Mouse (Mus musculus) c-Kit-positive CD71-negative TER-119-negative erythroid progenitor cells, embryonic 14.5 days (primary cell): ENCODE results near the gene Lingo2.

Experiments
- DNase-seq: peaks from one replicate; pipeline ENCODE4 v3.0.0-alpha.2; 2013; ENCODE audit warnings: low read depth

The Lingo2 gene

DNA sequence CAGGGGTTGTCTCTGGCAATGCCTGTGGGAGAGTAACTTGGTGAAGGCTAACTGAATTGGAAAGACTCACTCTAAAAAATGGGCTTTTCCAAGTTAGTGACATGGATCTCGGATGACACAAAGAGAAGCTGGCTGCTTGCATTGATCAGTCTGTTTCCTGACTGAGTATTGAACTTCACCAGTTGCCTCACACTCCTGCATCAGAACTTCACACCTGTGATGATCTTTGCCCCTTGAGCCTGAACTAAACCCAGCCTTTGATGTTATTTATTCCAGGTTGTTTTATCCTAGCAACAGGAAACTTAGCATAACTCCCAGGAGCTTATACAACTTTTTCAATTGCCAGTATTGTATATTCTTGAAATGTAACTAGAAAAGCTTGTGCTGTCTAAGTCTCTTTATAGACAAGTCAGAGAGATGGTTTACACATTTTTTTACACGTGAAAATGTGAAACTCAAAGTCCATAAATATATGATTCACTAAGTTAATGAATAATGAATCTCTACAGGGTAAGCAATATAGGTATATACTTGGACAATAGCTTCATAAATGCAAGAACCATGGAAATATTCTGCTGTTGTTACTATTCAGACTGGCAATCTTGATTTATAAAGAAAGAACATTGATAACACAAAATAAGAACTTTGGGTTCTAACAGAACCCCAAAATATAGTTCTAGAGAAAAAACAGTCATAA is 410.7 kb downstream of the Lingo2 start:
- DNase-seq = no peak

DNA sequence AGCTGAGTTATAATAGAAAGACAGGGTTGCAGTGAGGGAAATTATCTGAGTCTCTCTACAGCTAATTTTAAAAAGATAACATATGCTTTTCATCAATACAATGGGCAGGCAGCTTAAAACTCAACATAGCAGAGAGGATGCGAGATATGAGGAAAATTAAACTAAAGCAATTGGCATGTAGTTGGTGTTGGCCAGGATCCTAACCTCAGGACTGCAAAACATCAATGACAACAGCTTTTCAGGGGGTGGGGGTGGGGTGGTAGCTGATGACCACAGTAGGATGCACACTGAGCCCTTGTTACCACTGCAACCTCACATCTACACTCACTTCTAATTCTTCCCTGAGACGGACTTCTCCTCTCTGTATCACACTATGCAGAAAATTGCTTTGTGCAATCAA is 417.7 kb downstream of the Lingo2 start:
- DNase-seq = no peak

DNA sequence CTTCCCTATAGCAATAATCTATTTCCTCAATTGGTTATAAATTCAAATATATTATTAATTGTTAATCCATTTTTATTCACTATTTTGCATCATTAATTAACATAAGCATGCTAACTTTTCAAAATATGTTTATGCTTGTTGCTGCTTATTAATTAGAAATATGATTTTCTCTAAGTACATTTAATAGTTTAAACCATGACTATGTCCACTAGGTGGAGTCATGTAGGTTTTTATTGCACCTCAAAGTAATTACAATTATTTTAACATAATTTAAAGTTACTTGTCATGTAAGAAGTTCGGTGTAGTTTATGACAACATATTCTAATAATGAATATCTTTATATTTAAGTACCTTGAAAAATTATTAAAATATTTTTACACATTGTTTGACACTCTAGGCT is 461.3 kb downstream of the Lingo2 start:
- no peak for DNase-seq

DNA sequence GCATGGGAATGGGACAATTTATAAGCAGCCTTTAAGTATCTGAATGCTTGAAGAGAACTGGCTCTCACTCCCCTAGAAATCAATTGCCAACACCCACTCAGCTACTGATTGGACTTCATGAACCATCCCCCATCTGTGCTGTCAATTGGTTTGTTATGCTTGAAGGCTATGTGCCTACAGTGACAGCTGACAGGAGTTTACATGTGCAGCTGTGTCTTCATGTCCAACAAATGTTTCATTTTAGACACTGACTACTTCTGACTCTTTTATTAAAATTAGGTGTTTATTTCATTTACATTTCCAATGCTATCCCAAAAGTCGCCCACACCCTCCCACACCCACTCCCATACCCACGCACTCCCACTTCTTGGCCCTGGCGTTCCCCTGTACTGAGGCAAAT is 516.3 kb downstream of the Lingo2 start:
- no peak for DNase-seq

DNA sequence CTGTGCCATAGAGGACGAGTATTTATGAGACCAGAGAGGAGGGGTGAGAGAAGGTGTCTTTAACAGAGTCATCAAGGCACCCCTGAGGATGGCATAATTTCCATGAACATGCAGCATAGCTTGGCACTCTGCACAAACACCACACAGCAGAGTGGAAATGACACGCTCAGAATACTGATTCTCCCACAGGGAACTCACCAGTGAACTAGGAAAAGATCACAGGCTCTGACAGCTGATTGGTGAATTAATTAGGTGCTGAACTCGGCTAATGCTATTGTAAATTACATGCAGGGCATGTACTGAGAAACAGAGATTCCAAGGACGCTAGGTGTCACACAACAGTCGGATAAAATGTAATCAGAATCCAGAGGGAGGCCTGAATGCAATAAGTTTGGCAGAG is 525.4 kb downstream of the Lingo2 start:
- DNase-seq = no peak

DNA sequence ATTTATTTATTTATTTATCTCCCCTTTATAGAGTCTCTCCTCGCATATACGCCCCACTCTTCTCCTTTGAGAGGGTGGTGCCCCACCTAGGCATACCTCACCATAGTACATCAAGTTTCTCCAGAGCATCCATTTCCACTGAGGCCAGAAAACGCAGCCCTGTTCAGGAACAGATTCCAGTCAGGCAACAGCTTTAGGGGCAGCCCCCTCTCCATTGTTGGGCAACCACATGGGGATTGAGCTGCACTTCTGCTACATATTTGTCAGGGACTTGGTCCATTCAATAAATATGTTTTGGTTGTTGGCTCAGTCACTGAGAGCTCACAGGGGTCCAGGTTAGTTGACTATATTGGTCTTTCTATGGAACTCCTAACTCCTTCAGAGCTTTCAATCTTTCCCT is 544.2 kb downstream of the Lingo2 start:
- DNase-seq = no peak

DNA sequence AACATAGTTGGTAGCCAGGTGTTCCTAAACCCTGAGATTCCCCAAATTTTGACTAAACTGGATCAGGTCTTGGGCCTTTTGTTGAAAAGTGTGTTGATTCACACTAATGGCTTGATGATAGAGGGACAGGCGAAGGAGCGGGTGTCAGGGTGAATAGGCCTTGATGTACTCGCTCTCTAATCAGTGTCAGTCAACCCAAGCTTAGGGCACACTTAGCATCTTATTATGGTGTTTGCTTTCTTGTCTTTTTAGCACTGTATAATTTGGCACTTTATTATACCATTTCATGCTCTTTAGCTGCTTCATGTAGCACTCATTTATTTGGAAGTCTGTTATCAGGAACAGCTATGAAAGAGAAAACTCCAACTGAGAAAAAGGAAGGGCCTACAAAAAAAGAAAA is 582.6 kb downstream of the Lingo2 start:
- no peak for DNase-seq

DNA sequence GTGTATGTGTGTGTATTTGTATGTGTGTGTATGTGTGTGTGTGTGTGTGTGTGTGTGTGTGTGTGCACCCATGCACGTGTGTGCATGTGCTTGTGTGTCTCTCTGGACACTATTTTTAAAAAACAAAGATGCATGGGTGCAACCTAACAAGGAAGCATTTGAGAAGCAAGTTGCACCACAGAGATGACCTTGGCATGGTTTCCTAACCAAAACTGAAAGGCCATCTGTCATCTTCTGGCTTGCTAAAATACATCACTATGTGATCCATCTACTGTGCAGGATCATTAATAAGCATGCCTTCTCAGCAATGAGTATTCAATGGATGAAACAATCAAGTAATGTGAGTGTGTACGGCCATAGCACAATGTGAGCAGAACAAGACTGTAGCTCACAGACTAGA is 597.1 kb downstream of the Lingo2 start:
- DNase-seq = no peak

DNA sequence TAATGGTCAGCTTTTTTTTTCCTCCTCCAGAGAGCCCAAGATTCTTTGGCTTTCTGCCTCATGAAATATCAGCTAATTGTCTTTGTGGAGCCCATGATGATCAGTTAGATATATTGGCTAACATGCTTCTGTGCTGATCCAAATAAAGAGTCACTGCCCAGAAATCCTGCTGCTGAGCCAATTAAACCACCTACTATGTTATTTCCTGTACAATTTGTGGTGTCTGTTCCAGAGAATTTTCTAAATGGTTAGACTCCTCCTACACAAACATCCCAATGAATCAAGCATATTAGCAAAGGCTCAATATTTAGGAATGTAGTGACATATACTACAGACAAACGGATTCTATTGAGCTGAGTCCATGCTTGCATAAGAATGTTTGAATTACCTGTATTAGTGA is 619.8 kb downstream of the Lingo2 start:
- no peak for DNase-seq

DNA sequence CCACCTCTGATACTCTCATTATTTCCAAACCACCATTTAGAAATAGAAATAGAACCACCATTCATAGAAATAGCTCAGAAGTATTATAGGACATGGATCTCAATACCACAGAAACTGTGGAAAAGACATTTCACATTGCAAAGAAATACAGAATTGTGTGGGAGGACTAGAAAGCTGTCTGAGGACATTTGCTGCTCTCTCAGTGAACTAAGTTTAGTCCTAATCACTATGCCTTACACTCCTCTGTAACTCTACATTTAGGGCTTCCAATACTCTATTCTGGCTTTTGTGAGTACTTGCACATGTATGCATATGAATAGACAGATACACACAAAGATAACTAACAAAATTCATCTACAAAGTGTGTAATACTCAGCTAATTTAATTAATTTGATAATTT is 625.9 kb downstream of the Lingo2 start:
- no peak for DNase-seq

DNA sequence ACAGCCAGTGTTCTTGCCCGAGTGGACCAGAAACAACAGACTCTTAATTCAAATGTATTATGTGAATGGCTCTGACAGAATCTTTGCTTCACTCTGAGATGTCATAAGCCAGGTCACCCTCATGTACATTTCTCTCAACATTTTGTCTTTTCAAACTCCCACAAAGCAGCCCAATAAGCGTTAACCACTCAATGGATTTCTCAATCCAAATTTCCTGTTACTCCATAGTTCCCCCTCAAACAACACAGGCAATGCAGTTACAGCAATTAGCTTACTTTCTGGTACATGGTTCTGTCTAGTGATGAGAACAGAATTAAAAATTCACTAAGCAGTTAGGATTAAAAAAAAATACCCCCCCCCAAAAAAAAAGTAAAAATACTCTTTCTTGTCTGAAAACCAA is 638.5 kb downstream of the Lingo2 start:
- no peak for DNase-seq

DNA sequence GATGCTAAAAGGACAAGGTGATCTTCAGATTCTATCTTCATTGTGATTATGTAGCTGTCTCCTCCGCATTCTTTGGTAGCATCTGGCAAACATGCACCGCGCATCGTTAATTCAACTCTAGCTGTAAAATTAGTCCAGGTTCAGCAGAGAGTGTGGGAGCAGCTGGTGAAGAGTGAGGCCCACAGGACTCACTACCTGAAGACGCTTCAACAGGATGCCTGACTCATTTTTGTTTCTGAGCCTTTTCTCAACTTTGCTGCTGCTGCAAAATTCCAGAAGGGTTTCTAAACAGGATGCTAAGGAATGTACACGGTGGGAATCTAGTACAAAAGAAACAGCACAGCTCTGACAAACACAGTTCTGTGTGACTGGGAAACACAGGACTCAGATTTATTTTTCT is 640.1 kb downstream of the Lingo2 start:
- no peak for DNase-seq

DNA sequence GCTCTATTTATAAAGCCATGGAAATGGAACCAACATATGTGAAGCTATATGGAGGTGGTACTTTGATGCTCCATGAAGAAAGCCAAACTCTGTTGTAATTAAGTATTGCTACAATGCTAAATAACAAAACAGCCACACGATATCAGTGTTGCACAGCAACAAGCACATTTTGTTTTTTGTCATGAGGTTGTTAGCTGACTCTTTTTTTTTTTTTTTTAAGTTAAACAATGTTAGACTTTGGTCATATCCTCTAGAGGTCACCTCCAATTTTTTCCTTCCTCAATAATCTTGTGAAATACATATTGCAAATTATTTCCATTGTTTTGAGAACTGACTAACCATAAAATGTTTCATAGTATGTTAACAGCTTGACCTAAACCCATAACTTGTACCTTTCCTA is 646.3 kb downstream of the Lingo2 start:
- no peak for DNase-seq

DNA sequence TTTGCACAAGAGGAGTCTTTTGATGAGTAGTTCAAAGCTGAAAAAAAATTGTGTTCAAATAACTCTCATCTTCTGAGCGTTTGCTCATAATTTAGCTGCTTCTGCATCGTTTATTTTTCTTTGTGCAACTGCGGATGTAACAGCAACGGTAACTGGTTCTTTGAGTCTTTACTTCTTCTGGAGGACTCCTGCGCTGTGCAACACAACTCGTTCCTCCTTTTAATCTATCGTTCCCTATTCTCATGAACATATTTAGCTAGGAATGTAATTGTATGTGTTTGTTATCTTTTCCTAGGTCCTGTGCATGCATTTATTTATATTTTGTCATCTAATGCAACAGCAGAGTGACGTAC is 661.9 kb downstream of the Lingo2 start:
- DNase-seq = no peak

DNA sequence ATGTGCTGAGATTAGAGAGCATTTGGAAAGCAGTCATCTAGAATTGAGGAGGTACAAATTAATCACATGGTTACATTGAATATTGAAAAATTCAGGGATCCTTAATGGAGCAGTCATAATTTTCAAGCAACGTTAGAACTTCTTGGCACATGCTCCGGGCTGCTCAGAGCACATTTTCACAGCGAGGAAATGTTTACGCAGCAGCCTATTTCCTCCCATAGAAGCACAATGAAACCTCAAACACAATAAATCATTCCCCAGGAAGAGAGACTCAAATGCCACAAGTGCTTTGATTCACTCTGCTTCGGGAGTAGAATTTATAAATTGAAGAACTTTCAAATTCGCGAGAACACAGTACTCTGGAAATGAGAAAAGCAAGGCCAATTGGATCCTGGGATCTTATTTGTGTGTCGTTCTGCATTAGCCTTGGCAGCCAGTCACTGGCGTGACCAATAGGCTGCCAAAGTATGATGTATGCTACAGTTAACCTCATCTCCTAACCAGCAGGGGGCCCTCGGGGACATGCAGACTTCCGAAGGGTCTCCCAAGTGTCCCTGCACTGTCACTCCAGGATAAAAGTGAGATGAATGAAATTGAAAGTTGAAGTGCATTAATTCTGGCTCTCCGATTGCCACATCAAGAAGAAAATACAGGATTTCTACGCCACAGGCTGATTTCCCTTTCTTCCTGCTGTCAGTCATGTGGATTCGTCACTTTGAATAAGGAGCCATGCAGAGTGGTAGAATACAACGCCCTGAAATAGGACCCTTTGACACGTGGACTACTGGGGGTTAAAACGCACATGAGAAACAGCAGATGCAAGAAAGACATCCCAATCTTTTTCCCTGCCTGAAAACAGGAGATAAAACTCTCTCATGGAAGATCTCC is 662.5 kb downstream of the Lingo2 start:
- peak; percentile 25 for DNase-seq

DNA sequence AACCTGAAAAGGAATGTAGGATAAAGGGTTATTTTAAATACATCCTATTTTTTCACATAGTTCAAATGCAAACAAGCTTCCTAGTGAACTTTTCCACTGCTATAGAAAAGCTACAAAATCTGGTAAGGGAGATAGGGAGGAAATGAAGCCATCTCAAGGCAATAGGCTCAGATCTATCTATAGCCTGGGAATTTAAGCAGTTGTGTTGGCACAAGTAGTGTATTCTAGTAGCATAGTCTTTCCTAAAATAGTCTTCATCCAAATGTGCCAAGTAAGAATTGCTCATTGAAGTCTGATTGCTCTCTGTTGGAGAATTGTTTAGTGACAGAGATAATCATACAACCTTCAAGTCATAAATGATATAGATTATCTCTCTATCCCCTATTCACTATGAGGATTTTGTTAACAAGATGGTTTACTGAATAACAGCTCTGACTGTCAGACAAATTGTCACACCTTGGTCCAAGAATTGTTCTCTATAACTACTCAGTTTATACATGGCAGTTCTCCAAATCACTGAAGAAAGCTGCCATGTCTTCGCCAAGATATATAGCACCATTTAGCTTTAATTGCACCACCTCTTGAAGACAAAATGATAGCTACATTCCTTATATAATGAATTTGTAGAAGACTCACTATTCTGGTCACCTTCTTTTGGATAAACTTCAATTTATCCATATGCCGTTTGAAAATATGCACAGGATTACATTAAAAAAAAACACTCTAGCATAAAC is 688.9 kb downstream of the Lingo2 start:
- no peak for DNase-seq

DNA sequence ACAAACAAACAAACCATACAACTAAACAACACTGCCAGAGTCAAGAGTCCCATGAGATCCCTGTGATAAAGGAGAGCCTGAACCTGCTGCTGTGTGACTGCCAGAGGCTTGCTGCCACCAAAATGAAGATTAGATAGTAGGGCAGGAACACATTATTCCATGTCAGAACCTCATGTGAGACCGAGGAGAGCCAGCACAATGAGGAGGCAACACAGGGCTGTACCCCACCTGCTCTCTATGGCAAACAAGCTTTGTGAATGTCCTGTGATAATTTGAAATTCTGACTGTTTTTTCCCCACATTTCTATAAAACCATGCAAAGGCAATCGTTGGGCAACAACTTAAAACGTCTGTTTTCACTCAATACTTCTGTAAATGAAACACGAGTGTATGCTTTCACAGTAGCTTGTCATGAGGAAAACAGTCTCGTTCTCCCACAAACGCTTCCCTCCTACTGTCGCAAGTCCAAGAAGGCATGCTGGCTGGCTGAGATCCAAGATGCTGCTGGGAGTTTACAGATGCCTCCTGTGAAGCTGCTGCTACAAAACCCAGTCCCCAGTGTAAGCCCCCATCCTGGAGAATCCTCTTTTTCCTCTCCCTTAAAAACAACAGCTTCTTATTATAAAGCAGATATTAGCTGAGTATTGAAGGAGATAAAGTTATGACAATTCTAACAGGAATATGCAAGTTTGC is 765.2 kb downstream of the Lingo2 start:
- no peak for DNase-seq

DNA sequence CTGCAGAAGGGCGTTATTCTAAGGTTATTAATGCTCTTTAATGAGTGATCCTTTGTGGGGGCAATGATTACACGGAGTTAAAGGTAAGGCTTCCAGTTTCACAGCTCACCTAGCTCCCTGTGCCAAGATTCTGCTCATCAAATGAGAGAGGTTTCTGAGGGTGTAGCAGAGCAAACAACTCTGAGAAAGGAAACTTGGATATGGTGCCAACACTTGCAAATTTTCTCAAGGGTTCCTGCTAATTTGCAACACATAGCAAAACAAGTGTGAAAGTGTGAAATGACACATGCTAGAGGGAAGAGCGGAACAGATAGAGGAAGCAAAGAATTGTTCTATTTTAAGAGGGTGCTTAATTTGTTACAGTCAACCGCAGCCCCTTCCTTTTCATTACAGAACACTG is 767.9 kb downstream of the Lingo2 start:
- no peak for DNase-seq

DNA sequence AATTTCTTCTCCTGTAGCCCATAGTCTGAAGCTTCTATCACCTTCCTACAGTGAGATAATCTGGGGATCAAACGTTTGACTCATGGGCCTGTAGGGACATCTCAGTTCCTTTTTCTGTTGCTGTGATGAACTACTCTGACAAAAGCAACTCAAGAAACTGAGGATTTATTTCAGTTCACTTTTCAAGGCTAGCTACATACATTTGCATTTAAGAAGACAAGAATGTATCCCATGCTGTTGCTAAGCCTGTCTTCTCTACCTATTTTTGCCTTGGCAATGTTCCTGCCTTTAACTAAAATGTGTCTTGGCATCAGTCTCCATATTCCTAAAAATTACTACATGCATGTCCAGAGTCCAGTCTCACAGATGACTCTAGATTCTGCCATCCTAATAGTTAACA is 781.4 kb downstream of the Lingo2 start:
- no peak for DNase-seq

DNA sequence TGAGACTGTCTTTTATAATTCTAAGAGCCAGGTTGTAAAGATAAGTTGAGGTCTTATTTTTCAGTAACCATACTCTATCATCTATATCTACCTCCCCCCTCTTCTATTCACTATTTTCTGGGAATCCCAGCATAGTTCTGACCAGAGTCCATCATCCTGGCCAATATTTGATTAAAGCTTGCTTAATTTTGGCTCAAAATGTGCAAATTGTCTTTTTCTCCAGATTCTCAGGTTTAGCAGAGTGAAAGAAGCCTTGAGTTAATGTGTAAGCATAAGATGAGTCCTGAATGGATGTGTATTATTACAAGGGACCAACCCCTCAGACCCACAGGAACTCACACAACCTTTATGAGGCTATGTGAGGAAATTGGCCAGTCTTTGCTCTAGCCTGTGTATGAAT is 820.2 kb downstream of the Lingo2 start:
- no peak for DNase-seq

DNA sequence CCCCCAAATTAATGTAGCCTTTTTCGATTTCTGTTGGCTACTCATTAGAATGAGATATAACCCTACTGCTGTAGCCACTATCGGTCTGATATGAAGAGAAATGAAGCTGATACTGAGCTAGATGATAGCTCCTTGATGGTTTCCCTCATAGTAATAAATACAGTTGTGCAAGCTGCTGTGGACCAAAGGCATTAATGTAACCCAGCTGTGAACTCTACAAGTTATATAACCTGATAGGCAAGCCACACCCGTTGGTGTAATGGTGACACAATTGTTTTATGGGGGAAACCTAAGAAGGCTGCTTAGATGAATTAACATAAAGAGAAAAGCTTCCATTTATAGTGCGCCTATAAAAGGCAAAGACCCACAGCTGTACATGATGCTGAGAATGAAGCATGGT is 856.1 kb downstream of the Lingo2 start:
- DNase-seq = no peak

DNA sequence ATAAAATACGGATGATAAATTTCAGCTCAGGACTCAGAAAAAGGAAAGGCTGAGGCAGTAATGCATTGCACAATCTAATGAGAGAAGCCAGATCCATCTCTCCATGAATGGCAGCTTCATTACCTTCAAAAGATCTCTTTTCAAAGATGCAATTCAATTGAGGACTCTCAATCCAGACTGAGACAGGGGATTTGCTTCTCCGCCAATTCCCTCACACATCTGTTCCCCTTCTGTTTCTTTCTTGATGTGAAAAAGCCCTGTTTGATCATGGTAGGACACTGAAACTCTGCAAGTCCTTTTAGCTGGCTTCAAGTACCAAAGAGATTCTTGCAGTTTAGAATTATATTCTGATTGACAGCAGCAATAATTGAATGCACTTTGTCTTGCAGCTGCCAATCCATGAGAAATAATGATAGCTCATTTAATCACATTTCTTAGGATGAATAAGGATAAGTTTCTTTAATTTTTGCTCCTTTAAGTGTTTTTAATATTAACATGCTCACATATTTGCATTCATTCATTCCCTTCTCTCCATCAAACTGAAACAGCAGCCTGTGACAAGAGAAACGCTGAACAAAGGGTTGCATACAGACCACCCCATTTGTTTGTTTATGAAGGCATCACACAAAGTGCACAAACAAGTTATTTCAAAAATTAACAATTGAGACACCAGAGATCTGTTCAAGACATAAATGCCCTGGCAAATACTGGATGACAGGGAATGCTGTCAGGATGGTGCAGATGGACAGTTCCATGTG is 870.3 kb downstream of the Lingo2 start:
- no peak for DNase-seq
